Mouse (Mus musculus): ENCODE data around the gene Pon1. TPM values are rescaled to one million over a fixed set of nuclear protein-coding genes. Genes with fewer than 3 reads are reported as not detected.

Pon1 gene
- polyA plus RNA-seq, 1 experiment = 1.1 TPM

DNA sequence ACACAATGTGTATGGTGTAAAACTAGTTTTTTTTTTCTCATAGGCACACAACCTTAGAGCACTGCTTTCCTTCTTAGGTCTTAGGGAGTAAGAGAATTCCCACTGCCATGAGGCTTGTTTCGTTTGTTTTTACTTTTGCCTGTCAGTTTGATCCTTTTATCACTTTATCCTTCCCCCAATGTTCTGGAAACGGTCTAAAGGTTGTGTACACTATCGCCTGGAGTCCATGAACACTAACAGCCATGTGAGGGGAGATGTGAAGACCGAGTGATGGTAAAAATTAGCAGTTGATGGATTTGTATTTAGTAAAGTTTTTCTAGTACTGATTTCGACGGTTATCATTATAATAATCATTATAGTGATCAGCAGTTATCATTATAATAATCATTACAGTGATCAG is 58.8 kb downstream of the Pon1 start:
- no peak for DNase-seq (ENCODE audit: low spot score)

DNA sequence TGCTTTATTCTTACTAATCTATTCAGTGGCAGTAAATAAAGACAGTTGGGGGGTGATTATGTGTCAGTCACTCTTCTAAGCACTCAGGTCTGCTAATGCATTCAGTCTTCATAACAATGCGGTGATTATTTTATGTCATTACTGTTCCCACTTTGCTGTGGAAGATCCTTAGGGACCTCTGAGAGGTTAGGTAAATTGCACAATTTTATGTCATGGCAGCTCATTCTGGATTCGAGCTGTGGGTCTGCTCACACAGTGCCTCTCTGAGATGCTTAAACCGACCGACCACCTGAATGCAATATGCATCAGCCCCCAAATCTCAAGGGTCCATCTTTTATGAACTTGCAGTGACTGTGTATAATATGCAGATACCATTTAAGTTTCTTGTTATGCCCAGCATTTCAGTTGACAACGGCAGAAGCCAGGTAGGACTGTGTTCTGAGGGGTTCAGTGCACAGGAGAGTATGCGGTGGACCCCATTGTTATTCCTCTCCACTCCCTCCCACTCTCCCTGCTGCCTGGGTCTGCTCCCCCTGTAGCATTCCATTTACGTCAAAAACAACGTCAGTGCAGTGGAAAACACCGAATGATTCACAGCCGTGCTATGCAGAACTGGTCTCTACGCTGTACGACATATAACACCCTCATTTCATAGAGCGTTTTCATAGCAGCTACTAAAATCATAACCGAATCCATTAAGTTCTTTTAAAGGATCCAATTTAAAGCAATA is 64.2 kb downstream of the Pon1 start:
- DNase-seq (ENCODE audit: low spot score) = no peak

DNA sequence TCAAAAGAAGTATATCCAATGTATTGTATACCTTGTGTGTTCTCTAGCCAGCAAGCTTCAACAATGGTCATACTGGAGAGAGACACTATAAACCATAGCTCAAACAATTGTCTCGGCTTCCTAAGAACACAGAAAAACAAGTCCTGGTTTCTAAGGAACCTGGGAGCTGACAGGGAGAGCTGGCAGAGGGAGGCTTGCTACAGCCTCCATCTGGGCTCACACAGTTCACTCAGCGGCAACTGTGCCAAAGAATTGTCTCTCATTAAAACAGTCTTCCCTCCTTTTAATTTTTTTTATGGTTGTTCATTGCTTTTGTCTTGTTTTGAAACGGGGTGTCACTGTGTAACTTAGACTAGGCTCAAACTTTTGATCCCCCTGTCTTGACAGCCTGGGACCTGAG is 73.5 kb downstream of the Pon1 start:
- DNase-seq (ENCODE audit: low spot score) = no peak

DNA sequence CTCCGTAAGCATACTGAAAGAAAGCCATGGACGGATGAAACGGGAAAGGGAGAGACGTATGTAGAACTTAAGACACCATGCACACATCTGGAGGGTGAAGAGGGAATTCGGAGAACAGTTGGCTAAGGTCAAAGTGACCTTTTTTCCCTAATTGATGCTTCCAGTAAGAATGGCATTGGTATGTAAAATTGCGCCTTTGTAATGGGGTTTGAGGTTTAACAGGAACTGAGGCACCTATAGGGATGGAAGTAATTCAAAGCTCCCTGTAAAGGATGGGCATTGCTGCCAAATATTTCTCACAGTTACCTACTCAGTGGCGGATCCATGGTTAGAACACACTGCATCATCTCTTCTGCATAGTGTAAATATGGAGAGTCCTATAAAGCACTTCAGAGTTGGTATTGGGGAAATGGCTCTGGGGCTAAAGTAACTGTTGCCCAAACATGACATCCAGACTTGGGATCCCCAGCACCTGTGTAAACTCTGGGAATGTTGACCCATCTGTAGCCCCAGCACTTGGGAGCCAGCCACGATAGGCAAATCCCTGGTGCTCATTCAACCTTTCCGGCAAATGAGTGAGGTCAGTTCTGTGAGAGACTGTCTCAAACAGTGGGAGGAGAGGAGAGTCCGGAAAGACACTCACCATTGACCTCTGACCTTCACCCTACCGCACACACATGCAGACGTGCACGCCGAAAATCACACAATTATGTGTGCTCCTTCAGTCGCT is 74.4 kb downstream of the Pon1 start:
- DNase-seq (ENCODE audit: low spot score) = no peak

Other genes starting within 250 kb of the Pon1 start
- gene Pon3, start 62.3 kb upstream of the Pon1 start, polyA plus RNA-seq (2012; rRNA removed) = 50.1 and 51.9 TPM in 2 replicates
- 99.8 TPM in 2 replicates for gene Pon2, start 104.5 kb upstream of the Pon1 start, polyA plus RNA-seq (2012; rRNA removed)
- 1.5 and 1.6 TPM in 2 replicates for gene Asb4, start 189.4 kb upstream of the Pon1 start, polyA plus RNA-seq (2012; rRNA removed)